Mouse (Mus musculus) cortical plate, adult 2 months (tissue): ENCODE data around the gene Slc46a2.

Experiments
- CTCF ChIP-seq: fragments of 200-500 bp; IDR thresholded peaks from 2 replicates; pipeline ENCODE4 v1.5.1; 2011; ENCODE audit warnings: mild to moderate bottlenecking, control low read depth, low read length; ENCODE audit not compliant: insufficient read depth; ENCODE audit errors: extremely low read depth
- POLR2A ChIP-seq: fragments of 200-500 bp; IDR thresholded peaks from 2 replicates; pipeline ENCODE4 v1.6.1; 2011; ENCODE audit warnings: mild to moderate bottlenecking, low read length, control low read depth; ENCODE audit not compliant: insufficient read depth; ENCODE audit errors: extremely low read depth

GRCm38 (mm10) chr4:59879444-59879843, 35.4 kb downstream of the Slc46a2 start:
- no peak for TF ChIP-seq CTCF
- TF ChIP-seq POLR2A, result no peak
